ENCODE assay signal across 8 mouse cellular contexts in genomic region chr10:79766508-79767325, GRCm38 (mm10). TPM values are rescaled to one million over a fixed set of nuclear protein-coding genes. Genes with fewer than 3 reads are reported as not detected.
DNase-seq lines count a peak whose midpoint lies in the region; ATAC-seq and TF ChIP-seq lines count a peak whose summit lies in the region.

TSS of gene Rnf126 (minus strand) at chr10:79766952.

- peaks cover 4% of the 10 kb centered on the region; the same call in 1 of the 2 replicates for H3K36me3 ChIP-seq in hindbrain, postnatal 0 days (ENCODE audit: insufficient read depth, low read length)

- H3K9me3 ChIP-seq in hindbrain, postnatal 0 days (ENCODE audit: low read length), result no peaks in the 10 kb centered on the region

- H3K4me1 ChIP-seq in hindbrain, postnatal 0 days (ENCODE audit: insufficient read depth, low read length), result peaks cover 17% of the 10 kb centered on the region

- peak within 1 kb of the TSS; percentile 93 for H3K9ac ChIP-seq in hindbrain, postnatal 0 days (replicated peaks; ENCODE audit: low read length)

- H3K27ac ChIP-seq in gastrocnemius, adult 2 months, result peak within 1 kb of the TSS; percentile 97
- H3K27ac ChIP-seq in hindbrain, postnatal 0 days, result peak within 1 kb of the TSS; percentile 95
- peak within 1 kb of the TSS; percentile 97 for H3K27ac ChIP-seq in left cerebral cortex, adult 2 months

- H3K27me3 ChIP-seq in hindbrain, postnatal 0 days (ENCODE audit: insufficient read depth, low read length), result no peaks in the 10 kb centered on the region

- WGBS in hindbrain, postnatal 0 days, result under 1% methylated on average over 101 of the region's 101 CpGs

- peak within 1 kb of the TSS; percentile 70 for H3K4me2 ChIP-seq in hindbrain, postnatal 0 days (ENCODE audit: low read depth, low read length)

- peak; percentile 89 for ATAC-seq in common myeloid progenitor, adult 5-6 weeks (replicated peaks; ENCODE audit: low read depth, poor library complexity, severe bottlenecking)
- ATAC-seq in hindbrain, postnatal 0 days, result peak; percentile 93
- ATAC-seq in megakaryocyte, adult 5-6 weeks (ENCODE audit: poor library complexity, severe bottlenecking), result peak; percentile 94

- intact Hi-C loops in gastrocnemius, adult 2 months (cut with DNase I), result loop anchor here (1.0 kb wide), 1 partner anchor 13 kb away; no protein-coding TSS in a partner anchor
- intact Hi-C loops in left cerebral cortex, adult 2 months (cut with DNase I), result loop anchor here (1.0 to 2.0 kb wide), 2 partner anchors 14 to 62 kb away; partner anchors contain the start of gene Bsg

- H3K4me3 ChIP-seq in gastrocnemius, adult 2 months, result peak within 1 kb of the TSS; percentile 99
- peak within 1 kb of the TSS; percentile 92 for H3K4me3 ChIP-seq in hindbrain, postnatal 0 days (ENCODE audit: low read length)
- peak within 1 kb of the TSS; percentile 96 for H3K4me3 ChIP-seq in left cerebral cortex, adult 2 months

- TF ChIP-seq CTCF in gastrocnemius, adult 2 months (IDR thresholded peaks at IDR 0.05), result no peak
- no peak for TF ChIP-seq CTCF in hindbrain, postnatal 0 days (IDR thresholded peaks at IDR 0.05; ENCODE audit: low read depth)
- no peak for TF ChIP-seq CTCF in left cerebral cortex, adult 2 months (IDR thresholded peaks at IDR 0.05)

- peak; percentile 100 for DNase-seq in ZHBTc4 (ENCODE audit: low read depth, low spot score)
- DNase-seq in gastrocnemius, adult 2 months, result peak; percentile 99
- peak; percentile 98 for DNase-seq in hindbrain, postnatal 0 days (ENCODE audit: low spot score)
- DNase-seq in left cerebral cortex, adult 2 months (ENCODE audit: extremely low spot score in 1 of 2, low spot score in 2 of 2), result peak; percentile 98 to 100
- peak; percentile 98 to 99 for DNase-seq in right cerebral cortex, adult 2 months (ENCODE audit: low spot score in 2 of 2)
- DNase-seq in urinary bladder, postnatal 14 days (ENCODE audit: low spot score), result peak; percentile 99

RNA-seq across cellular contexts. Expression of gene Rnf126, which starts in this region (rescaled TPM):
- 12.9 and 21.0 TPM in 2 replicates for total RNA-seq in common myeloid progenitor, adult 5-6 weeks (2017)
- 10 to 100 TPM; 46.1 to 53.6 TPM for total RNA-seq in gastrocnemius, adult 2 months (2021)
- total RNA-seq in hindbrain, postnatal 0 days (2014; rRNA removed), result 112 and 120 TPM in 2 replicates
- polyA plus RNA-seq in hindbrain, postnatal 0 days (2015; fragmentation: Nextera tagmentation; extraction: Ambion mirVana), result 108 and 119 TPM in 2 replicates
- 10 to 100 TPM; 93.3 to 97.5 TPM for total RNA-seq in left cerebral cortex, adult 2 months (2021)
- total RNA-seq in megakaryocyte, adult 5-6 weeks (2015), result 30.4 and 34.0 TPM in 2 replicates
- 12.5 and 13.0 TPM in 2 replicates for total RNA-seq in megakaryocyte, adult 5-6 weeks (2017)

Comparison
In these comparisons a context has a peak if more than half of its experiments do, and no peak if none do; other contexts are left out.
1. Peak in every context shown above with its lines: DNase-seq, ATAC-seq, H3K4me3 ChIP-seq and H3K27ac ChIP-seq.